Mouse (Mus musculus) spleen, postnatal 14 days (tissue): ENCODE measurements around the gene Gm19668.
"Not testable (repeated sequence)": the region's sequence is repeated elsewhere in the genome, so short reads cannot be mapped to it uniquely, and the experiment has no call there.

Experiments
- DNase-seq, 2 experiments: peaks; one replicate each; pipeline ENCODE4 v3.0.0; 2021 to 2022; ENCODE audit warnings: low spot score in 2 of 2

Gm19668 gene

DNA sequence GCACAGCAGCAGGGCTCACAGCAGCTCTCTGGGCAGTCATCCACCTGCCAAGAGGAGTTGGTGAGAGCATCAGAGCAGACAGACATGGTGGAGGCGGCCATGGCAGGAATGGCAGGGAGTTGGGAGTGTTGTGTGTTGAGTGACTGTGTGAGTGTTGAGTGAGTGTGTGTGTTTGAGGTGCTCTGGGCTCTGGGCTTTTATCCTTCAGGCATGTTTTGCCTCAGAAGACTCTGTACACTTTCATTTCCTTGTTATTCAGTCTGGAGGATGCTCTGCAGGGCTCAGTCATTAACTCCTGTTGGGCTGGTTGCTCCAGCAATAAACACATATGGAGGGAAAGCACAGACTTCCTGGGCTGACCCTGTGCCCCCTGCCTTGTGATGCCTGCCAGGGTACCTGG is 27.7 kb downstream of the Gm19668 start, which contains the start of gene Gm3238:
Gene Gm3238 (minus strand): TSS at position 101 of the 400 bp plus-strand sequence.
- DNase-seq: not testable (repeated sequence)

DNA sequence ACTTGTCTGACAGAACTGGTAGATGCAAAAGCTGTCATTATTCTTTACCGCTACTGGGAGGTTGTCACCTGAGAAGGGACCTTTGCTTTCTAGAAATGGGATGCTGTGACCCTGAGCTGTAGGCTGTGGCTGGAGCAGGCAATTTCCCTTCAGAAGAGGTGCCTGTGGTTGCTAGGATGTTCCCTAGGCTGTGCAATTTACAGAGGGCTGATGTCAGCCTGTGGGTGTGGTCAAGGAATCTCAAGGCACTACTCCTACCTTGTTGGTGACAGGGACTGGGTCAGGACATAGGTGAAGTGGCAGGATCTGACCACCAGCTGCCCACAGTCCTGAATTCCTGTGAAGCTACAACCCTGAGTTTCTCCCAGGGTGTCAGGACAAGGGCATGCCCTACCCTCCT is 29.2 kb downstream of the Gm19668 start:
- DNase-seq: no peak

DNA sequence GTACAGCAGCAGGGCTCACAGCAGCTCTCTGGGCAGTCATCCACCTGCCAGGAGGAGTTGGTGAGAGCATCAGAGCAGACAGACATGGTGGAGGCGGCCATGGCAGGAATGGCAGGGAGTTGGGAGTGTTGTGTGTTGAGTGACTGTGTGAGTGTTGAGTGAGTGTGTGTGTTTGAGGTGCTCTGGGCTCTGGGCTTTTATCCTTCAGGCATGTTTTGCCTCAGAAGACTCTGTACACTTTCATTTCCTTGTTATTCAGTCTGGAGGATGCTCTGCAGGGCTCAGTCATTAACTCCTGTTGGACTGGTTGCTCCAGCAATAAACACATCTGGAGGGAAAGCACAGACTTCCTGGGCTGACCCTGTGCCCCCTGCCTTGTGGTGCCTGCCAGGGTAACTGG is 39.4 kb downstream of the Gm19668 start, which contains the start of gene Gm3233:
Gene Gm3233 (minus strand): TSS at position 101 of the 400 bp plus-strand sequence.
- DNase-seq: not testable (repeated sequence)

DNA sequence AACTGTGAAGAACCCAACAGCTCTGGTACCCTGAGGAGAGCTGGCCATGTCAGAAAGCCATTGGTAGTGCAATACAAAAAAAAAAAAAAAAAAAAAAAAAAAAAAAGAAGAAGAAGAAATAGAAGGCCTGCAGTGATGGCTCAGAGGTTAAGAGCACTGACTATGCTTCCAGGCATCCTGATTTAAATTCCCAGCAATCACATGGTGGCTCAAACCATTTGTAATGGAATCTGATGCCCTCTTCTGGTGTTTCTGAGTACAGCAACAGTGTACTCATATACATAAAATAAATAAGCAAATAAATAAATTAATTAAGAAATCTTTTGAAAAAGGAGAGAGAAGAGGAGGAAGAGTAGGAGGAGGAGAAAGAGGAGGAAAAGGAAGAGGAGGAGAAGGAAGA is 45.5 kb downstream of the Gm19668 start:
- no peak for DNase-seq

DNA sequence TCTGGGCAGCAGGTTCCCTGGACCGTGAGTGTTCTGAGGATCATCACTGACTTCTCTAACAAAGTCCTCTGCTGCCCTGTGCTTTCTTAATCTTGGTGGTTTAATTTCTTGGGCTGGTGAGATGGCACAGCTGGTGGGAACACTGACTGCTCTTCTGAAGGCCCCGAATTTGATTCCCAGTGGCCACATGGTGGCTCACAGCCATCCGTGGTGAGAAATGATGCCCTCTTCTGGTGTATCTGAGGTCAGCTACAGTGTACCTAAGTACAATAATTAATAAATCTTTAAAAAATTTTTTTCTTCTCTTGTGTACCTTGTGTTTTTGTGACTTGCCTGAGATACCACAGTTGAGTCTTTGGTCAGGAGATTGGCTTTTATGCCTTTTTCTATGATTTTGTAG is 46.6 kb downstream of the Gm19668 start:
- DNase-seq: not testable (repeated sequence)

DNA sequence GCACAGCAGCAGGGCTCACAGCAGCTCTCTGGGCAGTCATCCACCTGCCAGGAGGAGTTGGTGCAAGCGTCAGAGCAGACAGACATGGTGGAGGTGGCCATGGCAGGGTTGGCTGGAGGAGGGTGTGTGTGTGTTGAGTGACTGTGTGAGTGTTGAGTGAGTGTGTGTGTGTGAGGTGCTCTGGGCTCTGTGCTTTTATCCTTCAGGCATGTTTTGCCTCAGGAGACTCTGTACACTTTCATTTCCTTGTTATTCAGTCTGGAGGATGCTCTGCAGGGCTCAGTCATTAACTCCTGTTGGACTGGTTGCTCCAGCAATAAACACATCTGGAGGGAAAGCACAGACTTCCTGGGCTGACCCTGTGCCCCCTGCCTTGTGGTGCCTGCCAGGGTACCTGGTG is 47.7 kb downstream of the Gm19668 start, which contains the start of gene Gm9736:
Gene Gm9736 (minus strand): TSS at position 101 of the 400 bp plus-strand sequence.
- DNase-seq: not testable (repeated sequence)

DNA sequence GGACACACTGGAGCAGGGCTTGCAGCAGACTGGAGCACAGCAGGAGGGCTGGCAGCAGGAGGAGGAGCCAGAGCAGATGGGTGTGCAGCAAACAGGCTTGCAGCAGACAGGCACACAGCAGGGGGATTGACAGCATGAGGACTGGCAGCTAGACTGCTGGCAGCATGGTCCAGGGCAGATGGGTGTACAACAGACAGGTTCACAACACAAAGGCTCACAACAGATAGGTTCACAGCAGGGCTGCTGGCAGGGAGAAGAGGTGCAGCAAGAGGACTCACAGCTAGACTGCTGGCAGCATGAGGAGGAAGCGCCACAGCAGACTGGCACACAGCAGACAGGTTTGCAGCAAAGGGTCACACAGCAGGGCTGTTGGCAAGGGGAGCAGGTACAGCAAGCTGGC is 48.2 kb downstream of the Gm19668 start:
- not testable (repeated sequence) for DNase-seq
